Mouse (Mus musculus) forebrain, embryonic 11.5 days (tissue): ENCODE results near the gene Celf2. TPM values are rescaled to one million over a fixed set of nuclear protein-coding genes. Genes with fewer than 3 reads are reported as not detected.

Experiments used
- ATAC-seq: fragments of 200-750 bp; cut with Nextera tagmentation; replicated peaks from 2 replicates; pipeline ENCODE4 v1.8.0; 2017; ENCODE audit warnings: moderate TSS enrichment; ENCODE audit not compliant: low FRiP score
- DNase-seq: peaks from one replicate; pipeline ENCODE4 v3.0.0-alpha.2; 2017; ENCODE audit warnings: low spot score
- H3K27ac ChIP-seq: fragments of 300-500 bp; sonication (generic); 2 replicates; pipeline ENCODE4 v1.5.1; 2014; ENCODE audit warnings: low read depth, low read length
- H3K27me3 ChIP-seq: fragments of 300-500 bp; sonication (generic); 2 replicates; pipeline ENCODE4 v1.6.1; 2014; ENCODE audit warnings: mild to moderate bottlenecking, low read length, mixed read lengths; ENCODE audit not compliant: control insufficient read depth, insufficient read depth
- H3K36me3 ChIP-seq: fragments of 300-500 bp; sonication (generic); 2 replicates; pipeline ENCODE4 v1.6.1; 2014; ENCODE audit warnings: mild to moderate bottlenecking, low read length, moderate library complexity, mixed read lengths; ENCODE audit not compliant: control insufficient read depth, insufficient read depth
- H3K4me1 ChIP-seq: fragments of 300-500 bp; sonication (generic); replicated peaks from 2 replicates; pipeline ENCODE4 v1.6.1; 2014; ENCODE audit warnings: low read length, mixed read lengths; ENCODE audit not compliant: control insufficient read depth, insufficient read depth
- H3K4me2 ChIP-seq: fragments of 300-500 bp; sonication (generic); 2 replicates; pipeline ENCODE4 v1.6.1; 2014; ENCODE audit warnings: low read depth, mild to moderate bottlenecking, low read length, moderate library complexity, mixed read lengths; ENCODE audit not compliant: severe bottlenecking
- H3K4me3 ChIP-seq: fragments of 300-500 bp; sonication (generic); 2 replicates; pipeline ENCODE4 v1.5.1; 2014; ENCODE audit warnings: low read depth, low read length
- H3K9ac ChIP-seq: fragments of 300-500 bp; sonication (generic); 2 replicates; pipeline ENCODE4 v1.6.1; 2014; ENCODE audit warnings: low read length
- H3K9me3 ChIP-seq: fragments of 300-500 bp; sonication (generic); 2 replicates; pipeline ENCODE4 v1.6.1; 2016; ENCODE audit warnings: low read length, mixed read lengths; ENCODE audit not compliant: control insufficient read depth
- WGBS: fragments of 180-500 bp; shearing (Covaris S2); extraction: QIAGEN DNeasy Blood & Tissue Kit; methylation state at CpG from one replicate; pipeline ENCODE4 v1.1.7; 2014; 5-methylcytosine and 5-hydroxymethylcytosine counted together
- polyA plus RNA-seq: library from polyadenylated mRNA; unstranded; fragments of >200 nt; fragmentation: Nextera tagmentation; extraction: Ambion mirVana; gene quantifications from 2 replicates; pipeline ENCODE4 v1.2.1, GENCODE M21; 2014

The Celf2 gene
- polyA plus RNA-seq, 1 experiment from 2014 or later: 116 TPM

DNA sequence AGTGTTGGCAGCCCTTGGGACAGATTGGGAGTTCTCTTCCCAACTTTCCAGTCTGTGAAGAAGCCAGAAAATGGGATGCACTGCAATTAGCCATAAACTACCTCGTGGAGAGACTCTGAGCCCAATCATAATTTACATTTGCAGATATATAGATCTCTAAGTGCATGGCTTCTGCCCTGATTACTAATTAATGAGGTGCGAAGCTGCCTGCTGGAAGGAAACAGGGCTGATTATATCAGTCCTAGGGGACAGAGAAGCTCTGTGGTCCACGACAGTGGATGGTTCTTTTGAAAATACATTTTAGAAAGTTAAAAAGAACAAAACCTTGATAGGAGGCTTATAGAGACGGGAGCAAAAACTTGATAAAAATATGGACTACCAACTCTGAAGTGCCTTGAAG lies 885.6 kb downstream of the Celf2 start:
- ATAC-seq (no peak), DNase-seq (no peak)
- no peaks in the 10 kb centered on the region for H3K27me3 ChIP-seq
- H3K4me2 ChIP-seq: no peak overlapping the region
- H3K4me3 ChIP-seq: no peak overlapping the region
- H3K27ac ChIP-seq: no peak overlapping the region
- WGBS: 77% methylated on average over 4 of the region's 4 CpGs
- H3K36me3 ChIP-seq: no peaks in the 10 kb centered on the region
- no peaks in the 10 kb centered on the region for H3K9me3 ChIP-seq
- H3K9ac ChIP-seq: no peak overlapping the region
- no peaks in the 10 kb centered on the region for H3K4me1 ChIP-seq

DNA sequence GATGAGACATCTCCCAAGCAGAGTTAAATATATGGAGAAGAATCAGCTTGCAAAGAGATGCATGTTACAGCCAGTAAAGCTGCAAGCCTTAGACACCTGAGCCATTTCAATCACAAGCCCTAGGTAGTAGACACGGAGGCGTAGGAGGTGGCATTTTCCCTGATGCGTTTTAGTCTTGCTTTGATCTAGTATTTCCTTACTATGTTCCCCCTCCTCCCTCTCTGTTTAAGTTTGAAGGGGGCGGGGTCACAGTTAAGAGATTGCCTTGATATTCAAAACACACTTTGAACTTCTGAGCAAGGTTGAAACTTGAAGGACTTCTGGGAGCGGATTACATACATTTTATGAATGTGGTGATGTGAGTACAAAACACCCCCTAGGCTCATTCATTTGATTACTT lies 887.3 kb downstream of the Celf2 start:
- Histone ChIP-seq H3K4me3 (no peak overlapping the region), H3K36me3 (no peaks in the 10 kb centered on the region), H3K27ac (no peak overlapping the region), H3K9ac (no peak overlapping the region), H3K4me2 (no peak overlapping the region), H3K4me1 (no peaks in the 10 kb centered on the region), H3K9me3 (no peaks in the 10 kb centered on the region), H3K27me3 (no peaks in the 10 kb centered on the region)
- 77% methylated on average over 5 of the region's 5 CpGs for WGBS
- ATAC-seq: no peak
- no peak for DNase-seq

DNA sequence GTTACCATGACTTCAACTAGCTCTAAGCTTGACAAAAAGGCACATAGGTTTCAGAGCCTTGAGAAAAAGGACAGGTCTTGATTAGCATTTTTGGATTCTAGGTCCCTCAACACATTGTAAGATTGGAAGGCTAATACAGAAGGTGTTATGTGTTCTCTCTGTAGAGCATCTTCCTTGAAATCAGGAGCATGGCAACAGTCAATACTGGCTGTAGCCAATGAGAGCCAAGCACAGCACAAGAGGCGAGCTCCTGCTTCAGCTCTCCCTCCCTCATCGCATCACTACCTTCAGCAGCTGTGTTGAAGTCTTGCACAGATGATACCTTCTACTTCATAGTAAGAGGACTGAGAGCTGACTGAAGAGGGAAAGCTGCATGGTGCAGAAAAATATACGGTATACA lies 890.5 kb downstream of the Celf2 start:
- H3K27ac ChIP-seq: no peak overlapping the region

DNA sequence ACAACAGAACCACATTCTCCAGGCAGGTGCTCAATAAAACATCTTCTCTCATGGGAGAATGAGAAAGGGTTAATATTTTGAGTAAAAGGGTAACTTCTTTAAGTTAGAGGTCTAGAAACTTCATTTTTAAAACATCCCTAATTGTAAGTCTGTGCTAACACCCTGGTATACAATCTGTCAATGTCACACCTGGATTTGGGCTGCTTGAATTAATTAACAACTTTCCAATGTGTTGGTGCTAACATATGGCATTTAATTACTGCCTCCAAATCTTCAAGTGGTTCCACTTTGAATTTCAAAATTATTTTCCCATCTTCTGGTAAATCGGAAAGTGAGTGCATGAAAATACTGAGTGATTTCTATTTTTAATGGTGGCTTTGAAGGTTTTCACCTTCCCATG lies 890.9 kb downstream of the Celf2 start:
- ATAC-seq (no peak), DNase-seq (no peak)
- Histone ChIP-seq H3K27me3 (no peaks in the 10 kb centered on the region), H3K9ac (no peak overlapping the region), H3K36me3 (no peaks in the 10 kb centered on the region), H3K9me3 (no peaks in the 10 kb centered on the region), H3K4me1 (no peaks in the 10 kb centered on the region), H3K4me2 (no peak overlapping the region), H3K27ac (no peak overlapping the region), H3K4me3 (no peak overlapping the region)
- 86% methylated on average over 1 of the region's 1 CpGs for WGBS

More for the DNA sequence above, 890.5 kb downstream of the Celf2 start:
- Histone ChIP-seq H3K4me1 (no peaks in the 10 kb centered on the region), H3K4me3 (no peak overlapping the region), H3K9me3 (no peaks in the 10 kb centered on the region), H3K36me3 (no peaks in the 10 kb centered on the region), H3K4me2 (no peak overlapping the region), H3K9ac (no peak overlapping the region), H3K27me3 (no peaks in the 10 kb centered on the region)
- DNase-seq (no peak), ATAC-seq (no peak)
- WGBS: 82% methylated on average over 3 of the region's 3 CpGs

DNA sequence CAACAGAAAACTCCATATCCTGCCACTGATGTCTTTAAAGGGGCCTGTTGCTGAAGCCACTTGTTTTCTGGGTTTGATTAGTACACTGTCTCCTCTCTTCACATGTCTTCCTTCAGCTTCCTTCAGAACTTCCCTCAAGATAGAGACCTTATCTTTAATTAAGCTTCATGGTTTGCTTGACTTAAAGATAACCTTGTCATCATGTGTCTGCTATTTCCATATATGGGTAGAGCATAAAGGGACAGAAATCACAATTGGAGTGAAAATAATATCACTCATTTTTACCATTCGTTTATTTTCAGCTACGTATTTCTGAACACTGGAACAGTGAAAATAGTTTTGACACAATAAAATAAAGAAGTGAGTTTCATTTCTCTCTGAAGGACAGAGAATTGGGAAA lies 905.0 kb downstream of the Celf2 start:
- Histone ChIP-seq H3K27ac (no peak overlapping the region), H3K4me1 (peaks cover 3% of the 10 kb centered on the region; the same call in 1 of the 2 replicates), H3K4me2 (no peak overlapping the region), H3K9ac (no peak overlapping the region), H3K9me3 (no peaks in the 10 kb centered on the region), H3K36me3 (no peaks in the 10 kb centered on the region), H3K4me3 (no peak overlapping the region), H3K27me3 (no peaks in the 10 kb centered on the region)
- ATAC-seq: no peak
- WGBS: 91% methylated on average over 2 of the region's 2 CpGs
- DNase-seq: no peak

DNA sequence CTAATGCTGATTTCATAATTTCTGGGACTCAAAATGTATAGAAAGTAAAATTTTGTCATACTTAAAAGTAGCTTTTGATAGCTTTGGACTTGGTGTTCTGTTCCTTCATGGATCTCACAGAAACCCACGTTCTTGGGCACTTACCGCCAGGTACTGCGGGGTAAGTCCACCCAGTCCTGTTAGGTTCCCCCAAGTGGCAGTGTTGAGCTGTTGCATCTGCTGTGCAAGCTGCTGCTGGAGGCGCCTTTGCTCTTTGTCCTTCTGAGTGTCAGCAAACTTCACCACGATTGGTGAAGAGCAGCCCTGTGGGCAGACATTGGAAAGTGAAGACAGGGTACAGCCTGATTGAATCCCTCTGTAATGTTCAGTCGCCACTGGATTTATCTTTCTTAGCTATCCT lies 905.5 kb downstream of the Celf2 start:
- H3K27ac ChIP-seq: no peak overlapping the region
- no peaks in the 10 kb centered on the region for H3K27me3 ChIP-seq
- H3K9me3 ChIP-seq: no peaks in the 10 kb centered on the region
- H3K9ac ChIP-seq: no peak overlapping the region
- DNase-seq (no peak), ATAC-seq (no peak)
- no peaks in the 10 kb centered on the region for H3K36me3 ChIP-seq
- H3K4me1 ChIP-seq: 0 out of 2 replicates have a peak, but pooled peaks cover 3% of the 10 kb centered on the region
- no peak overlapping the region for H3K4me3 ChIP-seq
- no peak overlapping the region for H3K4me2 ChIP-seq
- WGBS: 71% methylated on average over 6 of the region's 6 CpGs

DNA sequence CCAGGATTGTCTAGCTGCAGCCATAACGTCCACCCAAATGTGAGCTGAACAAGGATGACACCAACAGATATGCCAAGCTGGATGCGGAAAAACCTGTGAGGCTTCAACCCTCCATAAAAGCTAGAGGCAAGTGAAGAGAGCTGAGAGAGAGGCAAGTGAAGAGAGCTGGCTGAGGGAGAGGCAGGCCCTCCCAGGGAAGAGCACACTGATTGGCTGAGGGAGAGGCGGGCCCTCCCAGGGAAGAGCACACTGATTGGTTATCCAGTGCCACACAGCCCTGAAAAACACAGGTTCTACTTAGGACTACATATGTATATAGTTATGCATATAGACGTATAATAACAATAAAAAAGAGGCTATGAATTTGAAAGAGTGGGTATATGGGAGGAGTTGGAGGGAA lies 907.2 kb downstream of the Celf2 start:
- no peaks in the 10 kb centered on the region for H3K27me3 ChIP-seq
- H3K36me3 ChIP-seq: no peaks in the 10 kb centered on the region
- no peak for ATAC-seq
- no peaks in the 10 kb centered on the region for H3K9me3 ChIP-seq
- no peaks in the 10 kb centered on the region for H3K4me1 ChIP-seq
- no peak for DNase-seq
- H3K4me3 ChIP-seq: no peak overlapping the region
- no peak overlapping the region for H3K27ac ChIP-seq
- H3K4me2 ChIP-seq: no peak overlapping the region
- WGBS: 81% methylated on average over 4 of the region's 4 CpGs
- H3K9ac ChIP-seq: no peak overlapping the region

DNA sequence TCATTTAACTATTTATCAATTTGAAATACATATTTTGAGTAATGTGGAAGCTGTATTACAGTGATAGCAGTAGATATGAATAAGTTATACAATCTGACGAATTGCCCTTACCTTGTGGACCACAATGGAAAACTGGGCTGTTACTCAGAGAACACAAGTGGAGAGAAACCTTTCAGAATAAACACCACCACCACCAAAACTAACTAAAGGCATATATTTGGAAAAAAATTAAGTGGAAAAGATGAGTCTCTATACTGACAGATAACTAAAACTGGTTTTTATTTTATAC lies 910.5 kb downstream of the Celf2 start:
- H3K36me3 ChIP-seq: no peaks in the 10 kb centered on the region
- peaks cover 4% of the 10 kb centered on the region for H3K4me1 ChIP-seq
- H3K9ac ChIP-seq: no peak overlapping the region
- DNase-seq (no peak), ATAC-seq (no peak)
- H3K9me3 ChIP-seq: no peaks in the 10 kb centered on the region
- no peak overlapping the region for H3K27ac ChIP-seq
- H3K4me3 ChIP-seq: no peak overlapping the region
- H3K4me2 ChIP-seq: no peak overlapping the region
- H3K27me3 ChIP-seq: no peaks in the 10 kb centered on the region
- WGBS: 77% methylated on average over 1 of the region's 1 CpGs

DNA sequence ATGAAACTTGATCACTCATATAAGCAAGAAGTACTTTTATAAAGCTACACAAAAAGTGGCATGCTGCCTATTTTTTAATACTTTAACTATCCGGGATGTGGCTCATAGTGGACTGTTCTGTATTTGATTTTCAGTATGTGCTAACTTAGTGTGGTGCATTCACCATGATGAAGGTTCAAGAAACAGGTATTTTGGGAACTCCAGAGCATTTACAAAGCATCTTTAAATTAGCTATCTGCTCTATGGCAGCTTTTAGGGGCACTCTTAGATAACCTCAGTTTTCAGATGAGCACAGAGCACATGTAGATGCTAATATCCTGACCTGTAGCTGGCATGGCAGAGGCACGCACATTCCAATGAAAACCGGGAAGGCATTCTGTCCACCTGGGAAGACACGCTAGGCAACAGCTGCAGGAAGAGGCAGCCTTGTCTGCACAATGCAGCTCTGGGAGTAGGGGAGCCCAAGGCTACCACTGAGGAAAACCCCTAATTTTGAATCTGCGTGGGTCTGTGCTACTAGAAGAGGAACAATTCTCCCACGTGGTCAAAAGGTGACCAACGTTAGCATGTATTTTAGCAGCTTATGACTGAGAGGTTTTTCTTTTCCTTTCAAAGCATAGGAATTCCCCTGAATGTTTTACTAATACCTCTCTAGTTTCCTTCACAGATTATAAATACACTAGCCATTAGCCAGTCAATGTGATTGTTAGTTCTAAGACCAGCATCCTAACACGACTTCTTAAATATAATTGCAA lies 911.1 kb downstream of the Celf2 start:
- Histone ChIP-seq H3K4me2 (no peak overlapping the region), H3K27ac (no peak overlapping the region), H3K36me3 (no peaks in the 10 kb centered on the region), H3K27me3 (no peaks in the 10 kb centered on the region), H3K9me3 (no peaks in the 10 kb centered on the region), H3K9ac (no peak overlapping the region), H3K4me1 (peaks cover 4% of the 10 kb centered on the region), H3K4me3 (no peak overlapping the region)
- 84% methylated on average over 8 of the region's 8 CpGs for WGBS
- ATAC-seq (no peak), DNase-seq (no peak)
